ENCODE assay signal across 1 mouse cellular context in the genomic region with DNA sequence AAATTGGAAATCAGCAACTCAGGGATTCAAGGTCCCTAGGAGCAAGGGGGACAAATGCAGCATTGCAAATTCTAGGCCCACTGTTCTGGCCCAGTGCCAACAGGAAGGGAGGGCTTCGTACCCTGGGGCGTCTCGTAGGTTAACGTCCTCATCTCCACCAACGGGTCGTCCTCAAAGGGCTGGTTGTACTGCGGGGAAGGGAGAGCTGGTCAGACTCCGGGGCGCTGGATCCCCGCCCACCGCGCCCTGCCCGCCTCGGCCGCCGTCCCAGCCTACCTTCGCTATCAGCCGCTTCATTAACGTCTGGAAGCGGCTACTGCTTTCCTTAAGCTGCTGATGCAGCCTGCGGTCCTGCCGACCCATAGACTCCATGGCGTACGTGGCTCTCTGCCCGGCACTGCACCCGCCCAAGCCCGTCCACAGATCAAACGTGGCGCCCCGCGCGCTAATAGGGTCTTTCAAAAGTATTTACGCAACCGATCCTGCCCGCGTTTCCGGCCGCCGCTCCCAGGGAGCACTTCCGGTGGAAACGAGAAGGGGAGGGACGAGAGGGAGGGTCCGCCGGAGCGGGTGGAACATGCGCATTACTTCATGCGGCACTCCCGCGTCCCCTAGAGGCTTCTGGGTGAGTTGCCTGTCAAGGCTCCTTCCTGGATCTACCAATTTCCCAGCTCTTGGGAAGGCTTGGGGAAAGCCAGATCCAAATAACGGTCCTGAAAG.
A peak's percentile ranks its signal among the peaks of the same experiment; 100 is the strongest.
TF ChIP-seq lines count a peak whose summit lies in the region.

A gene (minus strand): TSS at position 536 of the 720 bp plus-strand sequence.
A gene (plus strand): TSS at position 564 of the 720 bp plus-strand sequence.

TF ChIP-seq in CH12.LX, 34 proteins besides CTCF, POLR2A, EP300 and RAD21 (continued from another document):
- peak; percentile 12; the same call in 1 of the 2 replicates for TF ChIP-seq JUN (IDR thresholded peaks at IDR 0.05; ENCODE audit: insufficient read depth, low read depth, low read length)
- no peak for TF ChIP-seq ZNF384 (IDR thresholded peaks at IDR 0.05; ENCODE audit: low read depth, low read length)
- TF ChIP-seq NRF1 (IDR thresholded peaks at IDR 0.05; ENCODE audit: low read depth, low read length): peak; percentile 96
- TF ChIP-seq PAX5 (IDR thresholded peaks at IDR 0.05; ENCODE audit: low read length): no peak
- TF ChIP-seq TBP (conservative IDR thresholded peaks at IDR 0.05; ENCODE audit: low read depth, low read length): no peak
- TF ChIP-seq SIN3A (IDR thresholded peaks at IDR 0.05; ENCODE audit: low read length): peak; percentile 99
- peak; percentile 92 for TF ChIP-seq KAT2A (IDR thresholded peaks at IDR 0.05; ENCODE audit: insufficient replicate concordance, low read length)
- no peak for TF ChIP-seq JUND (conservative IDR thresholded peaks at IDR 0.05; ENCODE audit: low read depth, low read length)
- TF ChIP-seq POLR2AphosphoS2 (IDR thresholded peaks at IDR 0.05; ENCODE audit: low read depth, low read length): peak; percentile 90
- TF ChIP-seq MAFK (IDR thresholded peaks at IDR 0.05; ENCODE audit: insufficient replicate concordance, low read length): peak; percentile 44; the same call in 1 of the 2 replicates
- TF ChIP-seq ZMIZ1 (IDR thresholded peaks at IDR 0.05; ENCODE audit: low read depth, low read length): peak; percentile 96
- peak; percentile 79 for TF ChIP-seq ETS1 (conservative IDR thresholded peaks at IDR 0.05; ENCODE audit: low read depth, low read length)
- peak; percentile 97 for TF ChIP-seq MXI1 (IDR thresholded peaks at IDR 0.05; ENCODE audit: low read depth, low read length)
- peak; percentile 97 for TF ChIP-seq E2F4 (IDR thresholded peaks at IDR 0.05; ENCODE audit: insufficient replicate concordance, low read depth, low read length)
- TF ChIP-seq NELFE (IDR thresholded peaks at IDR 0.05; ENCODE audit: low read depth, low read length): peak; percentile 99
- peak; percentile 93 for TF ChIP-seq MEF2A (IDR thresholded peaks at IDR 0.05; ENCODE audit: borderline replicate concordance, low read depth, low read length)
- no peak for TF ChIP-seq USF2 (conservative IDR thresholded peaks at IDR 0.05; ENCODE audit: low read depth, low read length)
- peak; percentile 98 for TF ChIP-seq MAZ (IDR thresholded peaks at IDR 0.05; ENCODE audit: low read depth, low read length)
- TF ChIP-seq MYC (IDR thresholded peaks at IDR 0.05; ENCODE audit: low read depth, low read length): peak; percentile 83; the same call in 1 of the 2 replicates
- no peak for TF ChIP-seq CHD1 (IDR thresholded peaks at IDR 0.05; ENCODE audit: low read depth, low read length)
- TF ChIP-seq HCFC1 (IDR thresholded peaks at IDR 0.05; ENCODE audit: low read depth, low read length): peak; percentile 88
- TF ChIP-seq ZC3H11A (IDR thresholded peaks at IDR 0.05; ENCODE audit: low read depth, low read length): no peak
- no peak for TF ChIP-seq UBTF (IDR thresholded peaks at IDR 0.05; ENCODE audit: low read depth, low read length)
- no peak for TF ChIP-seq USF1 (IDR thresholded peaks at IDR 0.05; ENCODE audit: low read depth, low read length)
- peak; percentile 43; the same call in 1 of the 2 replicates for TF ChIP-seq GABPA (IDR thresholded peaks at IDR 0.05; ENCODE audit: insufficient replicate concordance, low read depth, low read length)
- TF ChIP-seq SMC3 (IDR thresholded peaks at IDR 0.05; ENCODE audit: low read depth, low read length): peak; percentile 59
- TF ChIP-seq IRF4 (IDR thresholded peaks at IDR 0.05; ENCODE audit: low read depth, low read length): peak; percentile 96
